Mouse (Mus musculus) ZHBTc4 (cell line): ENCODE data around the gene Usp7.

Experiments
- DNase-seq: peaks from one replicate; pipeline ENCODE4 v3.0.0-alpha.2; 2011; ENCODE audit warnings: low read depth, low spot score

The Usp7 gene

GRCm38 (mm10) chr16:8674165-8674564 lies 117.9 kb downstream of the Usp7 start:
- peak; percentile 85 for DNase-seq

DNA sequence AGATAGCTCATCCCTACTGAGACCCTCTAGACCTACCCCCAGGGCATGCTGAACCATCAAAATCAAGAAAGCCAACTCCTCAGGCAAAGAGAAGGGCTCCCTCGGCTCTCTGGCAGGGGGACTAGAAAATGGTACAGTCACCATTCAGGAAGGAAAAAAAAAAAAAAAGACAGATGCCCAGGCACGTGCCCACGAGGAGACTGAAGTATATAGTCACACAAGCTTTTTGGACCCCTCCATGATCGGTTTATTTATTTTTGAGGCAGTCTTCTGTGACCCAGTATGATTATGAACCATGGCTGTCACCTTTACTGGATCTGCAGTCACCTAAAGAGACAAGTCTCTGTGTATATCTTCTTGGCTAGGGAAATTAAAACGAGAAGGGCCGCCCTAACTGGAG lies 118.8 kb downstream of the Usp7 start:
- no peak for DNase-seq

- DNase-seq: no peak
Observed at GRCm38 (mm10) chr16:8672811-8673210, 119.3 kb downstream of the Usp7 start.

DNA sequence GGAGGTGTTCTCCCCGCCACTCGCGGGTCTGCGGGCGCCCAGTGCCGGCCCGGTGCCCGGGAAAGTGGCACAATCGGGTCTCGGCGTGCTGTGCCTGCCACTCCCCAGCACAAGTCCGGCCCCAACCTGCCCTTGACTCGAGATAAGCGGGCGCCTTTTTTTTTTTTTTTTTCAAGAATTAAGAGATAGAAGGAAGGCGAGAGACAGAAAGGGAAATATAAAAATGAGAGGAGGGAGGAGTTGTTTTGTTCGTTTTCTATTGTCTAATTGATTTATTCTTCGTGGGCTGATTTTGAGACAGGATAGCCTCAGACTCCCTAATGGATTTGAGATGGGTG lies 119.8 kb downstream of the Usp7 start:
- DNase-seq: no peak

DNA sequence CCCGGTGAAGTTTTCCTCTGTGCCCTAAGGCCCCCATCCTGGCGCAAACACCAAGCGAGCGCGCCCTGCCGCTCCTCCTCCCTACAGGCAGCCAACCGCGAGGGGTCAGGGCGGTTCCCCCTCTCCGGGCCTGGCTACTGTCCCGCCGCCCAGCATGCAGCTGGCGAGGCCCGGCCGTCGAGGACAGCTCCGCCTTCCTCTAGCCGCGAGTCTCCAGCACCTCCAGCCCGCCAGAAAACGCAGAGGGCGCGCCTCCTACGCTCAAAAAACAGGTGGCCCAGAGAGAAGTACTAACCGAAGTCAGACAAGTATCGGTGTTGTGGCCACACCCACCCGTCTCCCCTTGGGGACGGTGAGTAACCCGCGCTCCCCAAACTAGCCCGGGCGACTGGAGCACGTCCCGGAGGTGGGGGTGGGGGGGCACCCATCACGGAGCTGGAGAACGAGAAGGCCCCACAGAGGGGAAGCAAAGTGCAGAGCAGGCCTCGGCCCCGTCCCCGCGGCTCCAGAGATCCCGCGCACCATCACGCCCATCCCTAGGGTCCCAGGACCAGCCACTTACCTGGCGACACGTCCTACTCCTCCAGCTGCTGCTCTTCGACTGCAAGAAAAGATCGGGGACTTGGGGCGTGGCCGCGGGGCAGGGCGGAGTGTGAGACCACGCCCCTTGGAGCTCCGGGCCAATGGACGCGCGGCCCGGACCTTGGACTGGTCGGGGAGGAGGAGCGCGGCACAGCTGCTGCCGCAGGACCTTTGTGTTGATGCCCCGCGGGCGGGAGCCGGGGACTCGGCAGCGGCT lies 120.4 kb downstream of the Usp7 start, which contains the start of gene Carhsp1:
Gene Carhsp1 (minus strand): TSS at position 605 of the 799 bp plus-strand sequence.
- DNase-seq: peak; percentile 99

GRCm38 (mm10) chr16:8670041-8671035 lies 121.8 kb downstream of the Usp7 start:
- peak; percentile 54 for DNase-seq

DNA sequence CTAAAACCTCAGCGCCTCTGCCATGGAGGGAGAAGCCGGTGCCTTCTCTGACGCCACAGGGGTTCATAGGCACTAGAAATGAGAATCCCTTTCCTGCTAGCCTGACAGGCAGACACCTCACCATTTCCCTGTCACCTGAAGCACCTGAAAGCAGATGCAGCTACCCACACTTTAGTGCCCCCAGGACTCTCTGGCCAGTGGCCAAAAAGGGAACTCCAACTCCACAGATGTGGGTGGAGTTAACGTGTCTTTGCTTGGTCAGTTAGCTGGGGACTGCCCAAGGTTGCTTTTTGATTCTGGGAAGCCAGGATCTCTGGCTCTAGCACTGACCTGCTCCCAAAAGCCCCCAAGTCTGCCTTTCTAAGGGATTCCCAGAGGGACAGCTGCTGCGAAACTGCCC lies 122.7 kb downstream of the Usp7 start:
- DNase-seq: no peak

DNA sequence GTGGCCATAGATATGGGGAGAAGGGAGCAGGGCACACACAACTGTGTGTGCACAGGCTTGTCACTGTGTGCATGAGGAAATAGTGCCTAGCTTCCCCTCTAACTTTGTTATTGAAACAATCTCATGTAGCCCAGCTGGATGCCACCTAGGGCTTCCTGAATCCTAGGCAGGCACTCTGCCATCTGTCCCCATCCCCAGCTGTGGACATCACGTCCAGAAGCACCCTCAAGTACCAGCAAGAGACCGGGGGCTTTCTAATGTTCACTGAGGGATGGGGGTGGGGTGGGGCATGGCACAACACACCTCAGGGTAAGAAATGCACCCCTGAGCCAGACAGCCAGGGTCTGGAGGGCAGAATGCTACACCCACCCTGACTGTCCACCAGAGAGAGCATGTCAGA lies 123.7 kb downstream of the Usp7 start:
- no peak for DNase-seq

DNA sequence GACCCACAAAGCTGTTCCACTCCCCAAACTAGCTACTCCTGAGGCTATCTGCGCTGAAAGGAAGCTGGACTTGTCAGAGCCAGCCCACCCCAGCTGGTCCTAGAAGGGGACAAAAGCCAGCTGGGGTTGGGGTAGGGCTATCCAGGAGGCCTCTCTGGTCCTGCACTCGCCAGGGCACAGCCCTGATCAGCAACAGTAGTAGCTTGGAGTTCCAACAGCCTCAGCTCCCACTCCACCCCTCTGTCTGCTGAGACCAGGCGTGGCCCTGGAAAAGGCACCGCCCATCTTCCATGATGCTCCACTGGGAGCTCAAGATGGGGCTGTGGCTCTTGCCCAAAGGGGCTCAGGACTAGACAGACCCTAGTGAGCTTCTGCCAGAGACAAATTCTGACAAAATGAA lies 124.3 kb downstream of the Usp7 start:
- peak; percentile 62 for DNase-seq

DNA sequence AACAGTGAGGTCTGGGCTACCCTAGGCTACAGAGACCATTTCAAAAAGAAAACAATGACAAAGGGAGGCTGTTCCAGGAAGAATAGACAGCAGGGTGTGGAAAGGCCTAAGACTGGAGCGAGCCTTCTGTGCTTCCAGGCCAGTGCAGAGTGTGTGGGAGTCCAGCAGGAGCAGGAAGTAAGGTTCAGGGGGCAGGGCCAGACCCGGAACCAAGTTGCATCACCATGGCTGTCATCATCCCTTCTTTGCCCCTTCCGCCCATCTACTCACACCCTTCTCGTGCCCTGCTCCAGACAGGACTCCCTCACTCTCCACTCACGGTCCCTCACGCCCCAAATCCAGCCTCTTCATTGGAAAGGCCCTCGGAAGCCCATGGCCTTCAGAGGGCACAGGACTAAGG lies 124.8 kb downstream of the Usp7 start:
- DNase-seq: no peak

DNA sequence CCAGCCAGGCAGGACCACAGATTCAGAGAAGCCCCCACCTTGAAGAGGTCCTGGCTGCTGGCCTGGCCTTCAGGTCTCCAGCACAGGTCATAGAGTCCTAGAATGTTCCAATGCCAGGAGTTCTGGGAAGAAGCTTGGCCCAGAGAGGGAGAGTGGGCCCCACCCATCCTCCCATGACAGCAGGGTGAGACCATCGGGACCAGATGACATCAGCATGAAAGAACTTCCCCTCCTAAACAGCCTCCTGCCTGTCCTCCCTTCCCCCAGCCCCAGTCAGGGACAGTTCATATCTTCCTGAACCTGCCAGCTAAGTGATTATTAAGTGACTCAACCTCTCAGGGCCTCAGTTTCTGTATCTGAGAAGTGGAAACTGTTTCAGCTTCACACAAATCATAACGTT lies 125.7 kb downstream of the Usp7 start:
- peak; percentile 55 for DNase-seq

GRCm38 (mm10) chr16:8665367-8665766 lies 126.7 kb downstream of the Usp7 start:
- DNase-seq: no peak

- DNase-seq: no peak
Observed at GRCm38 (mm10) chr16:8663606-8664539, 128.2 kb downstream of the Usp7 start.

DNA sequence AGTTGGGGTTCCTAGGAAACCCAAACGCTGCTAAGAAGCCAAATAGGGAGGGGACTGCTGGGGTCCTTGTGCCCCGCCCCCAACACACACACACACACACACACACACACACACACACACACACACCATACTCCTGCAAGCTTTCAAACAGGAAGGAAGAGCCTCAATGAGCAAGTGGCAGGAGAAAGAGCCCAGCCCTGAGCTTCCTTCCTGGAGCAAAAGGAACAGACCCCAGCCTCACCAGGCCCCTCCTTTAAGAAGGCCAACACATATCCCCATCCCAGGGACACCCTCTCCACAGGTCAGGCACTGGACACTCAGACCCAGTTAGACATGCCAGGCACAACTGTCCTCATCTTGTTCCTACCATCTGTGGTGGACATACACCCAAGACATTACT lies 129.1 kb downstream of the Usp7 start:
- DNase-seq: no peak

DNA sequence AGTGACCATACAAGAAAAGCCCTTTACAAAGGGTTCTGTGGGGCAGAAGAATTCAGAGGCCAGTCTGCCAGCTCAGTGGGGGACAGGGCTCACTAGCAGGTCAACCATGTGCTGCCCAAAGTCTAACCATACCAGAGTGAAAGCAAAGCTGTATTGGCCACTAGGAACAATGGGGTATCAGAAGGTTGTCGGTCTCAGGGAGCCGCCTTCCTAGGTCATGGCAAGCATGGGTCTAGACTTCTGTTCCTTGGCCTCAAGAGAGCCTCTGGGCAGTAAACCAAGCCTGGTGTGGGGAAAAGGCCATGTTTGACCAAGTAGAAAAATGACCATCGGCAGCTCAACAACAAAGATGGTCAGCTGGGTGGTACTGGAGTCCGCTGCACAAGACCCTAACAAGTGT lies 133.3 kb downstream of the Usp7 start:
- no peak for DNase-seq

DNA sequence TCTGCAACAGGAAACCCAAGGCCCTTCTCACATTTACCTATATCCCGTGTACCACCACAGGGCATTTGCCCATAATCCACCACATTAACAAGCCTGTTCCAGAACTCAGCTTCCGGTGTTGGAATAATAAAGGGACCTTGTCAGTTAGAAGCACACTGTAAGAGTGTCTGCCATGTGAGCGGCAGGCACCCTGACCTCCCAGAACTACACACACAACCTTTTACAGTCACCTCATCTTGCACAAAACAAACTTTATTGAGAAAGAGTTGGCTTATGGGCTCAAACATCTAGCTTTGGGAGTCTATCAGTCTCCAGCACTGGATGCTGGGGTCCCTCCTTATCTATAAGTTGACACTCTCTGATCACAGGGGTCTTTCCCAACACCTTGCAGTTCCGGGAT lies 133.8 kb downstream of the Usp7 start:
- DNase-seq: no peak

- peak; percentile 64 for DNase-seq
Observed at GRCm38 (mm10) chr16:8656256-8656655, 135.9 kb downstream of the Usp7 start.

GRCm38 (mm10) chr16:8655599-8655998 lies 136.5 kb downstream of the Usp7 start:
- peak; percentile 68 for DNase-seq

DNA sequence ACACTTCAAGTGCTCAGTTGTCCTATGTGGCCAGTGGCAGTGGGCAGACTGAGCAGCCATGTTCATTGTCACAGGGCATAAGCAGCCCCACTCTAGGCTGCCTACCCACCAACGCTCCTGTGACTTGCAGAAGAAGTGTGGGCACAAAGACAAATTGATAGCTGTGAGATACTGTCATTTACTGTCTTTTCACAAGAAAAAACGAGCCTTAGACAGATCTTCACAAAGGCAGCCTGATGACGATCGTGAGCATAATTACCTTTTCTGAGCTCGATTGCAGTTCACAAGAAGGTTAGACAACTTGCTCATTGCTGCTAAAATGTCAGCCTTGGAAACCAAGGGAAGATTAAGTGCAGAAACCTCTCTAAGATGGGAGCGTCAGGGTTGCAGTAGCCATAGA lies 137.0 kb downstream of the Usp7 start:
- no peak for DNase-seq

DNA sequence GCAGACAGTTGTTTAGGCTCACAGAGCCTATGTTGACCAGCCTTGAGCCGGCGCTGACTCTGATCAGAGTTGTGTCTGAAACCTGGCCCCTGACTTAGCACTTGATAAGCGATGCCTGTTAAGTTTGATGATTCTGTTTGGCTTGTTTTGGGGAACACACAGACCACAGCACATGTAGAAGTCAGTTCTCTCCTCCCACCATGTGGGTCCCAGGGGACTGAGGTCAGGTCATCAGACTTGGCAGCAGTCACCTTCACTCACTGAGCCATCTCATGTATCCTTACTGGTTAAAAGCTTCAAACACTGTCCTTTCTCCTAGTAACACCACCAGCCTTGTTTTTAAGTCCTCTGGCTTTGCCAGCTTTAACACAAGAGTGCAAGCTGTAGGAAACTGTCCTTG lies 142.1 kb downstream of the Usp7 start:
- no peak for DNase-seq

GRCm38 (mm10) chr16:8645546-8645945 lies 146.6 kb downstream of the Usp7 start:
- no peak for DNase-seq

DNA sequence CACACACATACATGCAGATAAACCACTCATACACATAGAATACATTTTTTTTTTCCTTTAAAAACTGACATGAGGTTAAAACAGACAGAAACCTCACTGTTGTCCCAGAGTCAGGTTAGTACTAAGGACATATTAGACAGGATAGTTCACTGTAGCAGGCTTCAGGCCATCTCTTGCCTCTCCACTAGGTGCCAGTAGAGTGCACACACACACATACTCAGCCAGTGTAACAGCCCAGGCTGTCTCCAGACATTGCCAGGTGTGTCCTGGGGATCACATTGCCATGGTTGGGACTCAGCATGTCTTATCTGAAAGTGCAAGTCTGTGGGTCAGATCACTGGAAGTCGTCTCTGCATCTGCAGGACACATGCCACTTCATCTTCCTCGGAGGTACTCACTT lies 148.3 kb downstream of the Usp7 start:
- peak; percentile 74 for DNase-seq
